Mouse (Mus musculus): ENCODE measurements around the gene Stx18. TPM values are rescaled to one million over a fixed set of nuclear protein-coding genes. Genes with fewer than 3 reads are reported as not detected.

Stx18 gene
- total and polyA plus RNA-seq, 2 experiments from 2014 or later = 25.2 to 31.8 TPM

DNA sequence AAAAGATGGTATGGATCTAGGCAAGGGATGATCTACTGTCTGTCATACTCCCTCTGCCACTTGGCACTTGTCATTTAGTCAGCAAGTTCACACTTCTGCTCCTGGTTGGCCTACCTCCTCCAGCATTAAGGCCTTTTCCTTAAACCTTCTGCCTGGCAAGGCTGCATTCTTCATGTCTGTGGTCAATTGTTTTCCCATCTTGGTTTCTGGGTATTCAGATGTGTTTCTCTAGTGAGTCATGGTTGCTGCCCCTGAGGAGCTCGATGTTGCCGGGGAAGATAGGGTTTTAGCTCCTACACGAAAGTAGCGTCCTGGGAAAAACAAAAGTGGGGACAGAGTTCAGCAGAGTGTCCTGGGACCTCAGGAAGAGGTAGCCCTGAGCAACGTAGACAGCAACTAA, 80.7 kb downstream of the Stx18 start:
- Histone ChIP-seq H3K4me1 (ENCODE audit: insufficient read depth, low read length) (no peaks in the 10 kb centered on the region), H3K4me3 (ENCODE audit: low read length) (no peak overlapping the region), H3K9ac (replicated peaks; ENCODE audit: low read length) (no peak overlapping the region), H3K36me3 (ENCODE audit: insufficient read depth, low read length) (peaks cover 10% of the 10 kb centered on the region), H3K27me3 (ENCODE audit: insufficient read depth, low read length) (no peaks in the 10 kb centered on the region), H3K9me3 (ENCODE audit: low read length) (no peaks in the 10 kb centered on the region), H3K4me2 (ENCODE audit: low read depth, low read length) (no peak overlapping the region), H3K27ac (no peak overlapping the region)
- TF ChIP-seq CTCF (IDR thresholded peaks at IDR 0.05; ENCODE audit: low read depth) = no peak
- DNase-seq (ENCODE audit: low spot score) (no peak), ATAC-seq (no peak)
- 89% methylated on average over 5 of the region's 5 CpGs for WGBS

DNA sequence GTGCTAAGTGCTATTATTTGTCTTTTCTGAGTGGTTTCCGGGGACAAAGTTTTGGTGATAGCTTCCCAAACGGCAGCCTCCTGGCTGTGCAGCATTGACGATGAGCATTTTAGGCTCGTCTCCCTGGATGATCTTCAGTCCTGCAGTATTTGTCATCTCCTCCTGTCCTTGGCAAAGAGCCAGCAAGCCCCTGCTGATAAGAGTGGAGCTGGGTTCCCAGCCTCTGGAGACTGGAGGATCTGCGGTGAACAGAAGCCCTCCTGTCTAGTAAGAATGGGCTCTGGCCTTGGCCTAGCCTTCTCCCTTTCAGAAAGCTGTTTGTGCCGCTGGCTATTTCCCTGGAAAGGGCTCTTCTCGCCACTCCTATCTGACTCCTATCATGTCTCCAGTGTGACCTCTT, 83.2 kb downstream of the Stx18 start:
- WGBS = 67% methylated on average over 7 of the region's 7 CpGs
- no peaks in the 10 kb centered on the region for H3K27me3 ChIP-seq (ENCODE audit: insufficient read depth, low read length)
- H3K4me3 ChIP-seq (ENCODE audit: low read length) = no peak overlapping the region
- no peak overlapping the region for H3K27ac ChIP-seq
- no peak overlapping the region for H3K9ac ChIP-seq (replicated peaks; ENCODE audit: low read length)
- H3K9me3 ChIP-seq (ENCODE audit: low read length) = no peaks in the 10 kb centered on the region
- TF ChIP-seq CTCF (IDR thresholded peaks at IDR 0.05; ENCODE audit: low read depth) = no peak
- H3K4me1 ChIP-seq (ENCODE audit: insufficient read depth, low read length) = no peaks in the 10 kb centered on the region
- no peak for DNase-seq (ENCODE audit: low spot score)
- ATAC-seq = no peak
- peaks cover 4% of the 10 kb centered on the region; the same call in 1 of the 2 replicates for H3K36me3 ChIP-seq (ENCODE audit: insufficient read depth, low read length)
- no peak overlapping the region for H3K4me2 ChIP-seq (ENCODE audit: low read depth, low read length)

DNA sequence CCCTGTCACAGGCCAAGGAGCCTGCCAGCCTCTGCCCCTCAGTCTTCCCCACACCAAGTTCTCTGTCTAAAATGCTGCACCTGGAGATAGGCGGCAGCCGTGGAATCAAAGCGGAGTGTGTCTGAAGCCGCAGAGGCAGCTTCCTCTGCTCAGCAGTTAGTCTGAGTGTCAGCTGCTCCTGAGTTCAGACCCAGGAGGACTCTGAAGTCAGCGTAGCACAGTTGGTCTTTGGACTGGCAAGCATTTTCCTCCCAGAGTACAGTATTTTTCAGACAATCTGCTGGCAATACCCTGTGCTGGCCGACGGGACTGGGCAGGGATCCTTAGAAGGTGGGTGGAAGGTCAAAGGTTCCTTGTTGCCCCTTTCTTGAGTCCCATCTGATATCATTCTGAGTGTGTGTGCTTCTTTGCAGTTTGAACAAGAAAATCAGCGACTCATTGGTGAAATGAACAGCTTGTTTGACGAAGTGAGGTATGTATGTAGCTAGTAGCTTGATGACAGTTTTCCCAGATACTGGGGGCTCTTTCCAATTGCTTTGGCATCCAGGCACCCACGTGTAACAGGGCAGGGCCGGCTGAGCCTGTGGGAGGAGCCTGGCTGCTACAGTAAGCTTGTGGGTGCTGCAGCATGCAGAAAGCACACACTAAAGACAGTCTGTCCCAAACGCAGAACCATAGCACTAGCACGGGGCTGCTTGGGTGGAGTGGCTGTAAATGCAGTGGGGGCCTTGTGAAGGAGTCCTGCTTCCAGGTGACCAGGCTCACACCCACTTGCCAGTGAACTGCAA, 88.2 kb downstream of the Stx18 start:
- no peak overlapping the region for H3K4me2 ChIP-seq (ENCODE audit: low read depth, low read length)
- 85% methylated on average over 13 of the region's 13 CpGs for WGBS
- H3K4me3 ChIP-seq (ENCODE audit: low read length) = no peak overlapping the region
- H3K27me3 ChIP-seq (ENCODE audit: insufficient read depth, low read length) = no peaks in the 10 kb centered on the region
- DNase-seq (ENCODE audit: low spot score) (no peak), ATAC-seq (no peak)
- no peak overlapping the region for H3K9ac ChIP-seq (replicated peaks; ENCODE audit: low read length)
- H3K9me3 ChIP-seq (ENCODE audit: low read length) = no peaks in the 10 kb centered on the region
- no peaks in the 10 kb centered on the region for H3K4me1 ChIP-seq (ENCODE audit: insufficient read depth, low read length)
- H3K27ac ChIP-seq = no peak overlapping the region
- TF ChIP-seq CTCF (IDR thresholded peaks at IDR 0.05; ENCODE audit: low read depth) = no peak
- H3K36me3 ChIP-seq (ENCODE audit: insufficient read depth, low read length) = peaks cover 9% of the 10 kb centered on the region; the same call in 1 of the 2 replicates

DNA sequence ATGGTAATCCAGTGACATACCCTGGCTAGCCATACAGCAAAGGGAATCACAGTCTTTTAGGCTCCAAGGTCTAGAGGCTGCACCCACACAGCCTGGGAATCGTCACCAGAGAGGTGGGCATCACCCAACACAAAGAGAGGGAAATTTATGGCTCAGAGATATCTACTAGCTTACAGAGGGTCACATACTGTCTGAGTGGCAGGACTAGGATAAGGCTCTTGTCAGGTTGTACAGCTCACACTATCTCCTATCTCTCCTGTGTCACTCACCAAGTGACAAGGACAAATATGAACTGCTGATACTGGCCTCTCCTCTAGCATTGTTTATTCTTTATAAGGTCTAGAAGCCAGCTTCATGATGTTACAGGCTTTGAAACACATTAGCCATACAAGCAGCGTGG, 90.8 kb downstream of the Stx18 start:
- no peak overlapping the region for H3K27ac ChIP-seq
- no peak overlapping the region for H3K4me3 ChIP-seq (ENCODE audit: low read length)
- no peak overlapping the region for H3K4me2 ChIP-seq (ENCODE audit: low read depth, low read length)
- 98% methylated on average over 2 of the region's 2 CpGs for WGBS
- no peak for TF ChIP-seq CTCF (IDR thresholded peaks at IDR 0.05; ENCODE audit: low read depth)
- no peaks in the 10 kb centered on the region for H3K9me3 ChIP-seq (ENCODE audit: low read length)
- H3K27me3 ChIP-seq (ENCODE audit: insufficient read depth, low read length) = no peaks in the 10 kb centered on the region
- H3K9ac ChIP-seq (replicated peaks; ENCODE audit: low read length) = no peak overlapping the region
- no peaks in the 10 kb centered on the region for H3K4me1 ChIP-seq (ENCODE audit: insufficient read depth, low read length)
- DNase-seq (ENCODE audit: low spot score) (no peak), ATAC-seq (peak; percentile 27; the same call in 1 of the 2 replicates)
- peaks cover 9% of the 10 kb centered on the region; the same call in 1 of the 2 replicates for H3K36me3 ChIP-seq (ENCODE audit: insufficient read depth, low read length)

DNA sequence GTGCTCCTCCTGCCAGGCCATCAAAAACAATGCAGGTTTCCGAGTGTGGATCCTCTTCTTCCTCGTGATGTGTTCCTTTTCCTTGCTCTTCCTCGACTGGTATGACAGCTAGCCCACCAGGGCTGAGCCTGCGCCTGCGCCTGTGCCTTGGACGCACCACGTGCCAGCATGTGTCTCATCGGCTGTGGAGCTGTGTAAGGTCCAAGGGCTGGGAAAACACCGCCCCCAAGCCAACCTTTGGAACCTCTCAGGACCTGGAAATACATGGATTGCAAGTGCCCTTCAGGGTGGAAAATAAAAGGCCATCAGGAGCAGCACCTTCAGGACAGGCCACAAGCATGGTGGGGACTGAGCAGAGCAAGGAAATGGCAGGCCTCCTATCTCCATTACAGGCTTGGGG, 97.7 kb downstream of the Stx18 start:
- WGBS = 92% methylated on average over 9 of the region's 9 CpGs
- ATAC-seq (0 out of 2 replicates have a peak, but pooled peaks have one; percentile 31), DNase-seq (ENCODE audit: low spot score) (no peak)
- Histone ChIP-seq H3K4me1 (ENCODE audit: insufficient read depth, low read length) (no peaks in the 10 kb centered on the region), H3K4me2 (ENCODE audit: low read depth, low read length) (no peak overlapping the region), H3K9me3 (ENCODE audit: low read length) (no peaks in the 10 kb centered on the region), H3K9ac (replicated peaks; ENCODE audit: low read length) (no peak overlapping the region), H3K36me3 (ENCODE audit: insufficient read depth, low read length) (peaks cover 26% of the 10 kb centered on the region; the same call in 1 of the 2 replicates), H3K4me3 (ENCODE audit: low read length) (no peak overlapping the region), H3K27me3 (ENCODE audit: insufficient read depth, low read length) (no peaks in the 10 kb centered on the region), H3K27ac (no peak overlapping the region)
- TF ChIP-seq CTCF (IDR thresholded peaks at IDR 0.05; ENCODE audit: low read depth) = no peak

DNA sequence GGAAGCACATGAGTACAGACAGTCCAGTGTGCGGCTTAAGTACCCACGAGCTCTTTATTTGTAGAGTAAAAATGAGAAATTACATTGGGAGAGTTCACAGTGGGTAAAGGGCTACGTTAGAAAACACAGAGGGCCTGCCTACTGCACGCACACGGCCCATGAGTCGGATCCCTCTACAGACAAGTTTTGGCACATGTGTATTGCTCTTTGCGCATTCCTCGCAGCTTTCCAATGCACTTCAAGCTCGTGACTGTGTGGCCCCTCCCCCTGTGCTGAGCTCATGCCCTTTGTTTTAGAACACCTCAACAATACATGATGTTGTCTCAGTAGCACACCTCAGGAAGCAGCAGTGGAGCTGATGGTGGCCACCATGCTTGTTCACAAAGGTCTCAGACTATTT, 98.6 kb downstream of the Stx18 start:
- DNase-seq (ENCODE audit: low spot score) (no peak), ATAC-seq (peak; percentile 21; the same call in 1 of the 2 replicates)
- WGBS = 82% methylated on average over 9 of the region's 9 CpGs
- Histone ChIP-seq H3K4me2 (ENCODE audit: low read depth, low read length) (no peak overlapping the region), H3K27ac (no peak overlapping the region), H3K36me3 (ENCODE audit: insufficient read depth, low read length) (peaks cover 32% of the 10 kb centered on the region), H3K9me3 (ENCODE audit: low read length) (no peaks in the 10 kb centered on the region), H3K9ac (replicated peaks; ENCODE audit: low read length) (no peak overlapping the region), H3K27me3 (ENCODE audit: insufficient read depth, low read length) (no peaks in the 10 kb centered on the region), H3K4me3 (ENCODE audit: low read length) (no peak overlapping the region), H3K4me1 (ENCODE audit: insufficient read depth, low read length) (no peaks in the 10 kb centered on the region)
- TF ChIP-seq CTCF (IDR thresholded peaks at IDR 0.05; ENCODE audit: low read depth) = no peak

DNA sequence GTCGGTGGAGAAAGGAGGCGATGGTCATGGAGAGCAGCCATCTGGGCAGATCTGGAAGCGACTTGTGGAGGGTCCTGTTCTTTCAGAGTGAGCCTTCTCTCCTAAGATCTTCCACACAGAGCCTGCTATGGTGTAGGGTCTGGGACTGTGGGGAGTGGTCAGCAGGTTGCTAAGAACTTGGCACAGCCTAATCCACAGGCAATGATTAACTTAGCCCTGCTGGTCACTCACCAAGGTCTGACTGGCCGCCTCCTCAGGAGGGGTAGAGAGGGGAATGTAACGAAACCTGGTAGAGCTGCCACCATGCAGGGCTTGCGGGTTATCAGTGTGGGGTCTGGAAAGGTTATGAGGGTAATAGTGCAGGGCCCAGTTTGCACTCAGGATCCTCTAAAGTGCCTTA, 102.4 kb downstream of the Stx18 start:
- H3K4me1 ChIP-seq (ENCODE audit: insufficient read depth, low read length) = no peaks in the 10 kb centered on the region
- ATAC-seq = no peak
- H3K9ac ChIP-seq (replicated peaks; ENCODE audit: low read length) = no peak overlapping the region
- DNase-seq (ENCODE audit: low spot score) = no peak
- H3K27me3 ChIP-seq (ENCODE audit: insufficient read depth, low read length) = no peaks in the 10 kb centered on the region
- no peak overlapping the region for H3K4me2 ChIP-seq (ENCODE audit: low read depth, low read length)
- TF ChIP-seq CTCF (IDR thresholded peaks at IDR 0.05; ENCODE audit: low read depth) = no peak
- H3K4me3 ChIP-seq (ENCODE audit: low read length) = no peak overlapping the region
- no peak overlapping the region for H3K27ac ChIP-seq
- peaks cover 53% of the 10 kb centered on the region for H3K36me3 ChIP-seq (ENCODE audit: insufficient read depth, low read length)
- H3K9me3 ChIP-seq (ENCODE audit: low read length) = no peaks in the 10 kb centered on the region
- 84% methylated on average over 6 of the region's 6 CpGs for WGBS
